Mouse (Mus musculus) kidney, adult 2 months (tissue): ENCODE measurements around the gene Polr3c. TPM values are rescaled to one million over a fixed set of nuclear protein-coding genes. Genes with fewer than 3 reads are reported as not detected.

Experiments
- DNase-seq: peaks from one replicate; pipeline ENCODE4 v3.0.0; 2021
- H3K27ac ChIP-seq: fragments of 200-500 bp; 2 replicates; pipeline ENCODE4 v1.5.1; 2012; ENCODE audit warnings: low read depth, low read length, control low read depth, inconsistent platforms; ENCODE audit not compliant: insufficient read depth
- H3K27me3 ChIP-seq: fragments of 200-500 bp; replicated peaks from 2 replicates; pipeline ENCODE4 v1.6.1; 2012; ENCODE audit warnings: mild to moderate bottlenecking, moderate library complexity, low read length, inconsistent platforms; ENCODE audit not compliant: control insufficient read depth, insufficient read depth
- H3K36me3 ChIP-seq: fragments of 200-500 bp; 2 replicates; pipeline ENCODE4 v1.6.1; 2012; ENCODE audit warnings: mild to moderate bottlenecking, moderate library complexity, low read length, inconsistent platforms; ENCODE audit not compliant: control insufficient read depth, insufficient read depth
- H3K4me1 ChIP-seq: fragments of 200-500 bp; 2 replicates; pipeline ENCODE4 v1.6.1; 2011; ENCODE audit warnings: low read length; ENCODE audit not compliant: control insufficient read depth, insufficient read depth
- H3K4me3 ChIP-seq: fragments of 200-500 bp; 2 replicates; pipeline ENCODE4 v1.5.1; 2011; ENCODE audit warnings: mild to moderate bottlenecking, low read depth, low read length, control low read depth; ENCODE audit not compliant: insufficient read depth
- CTCF ChIP-seq: fragments of 200-500 bp; conservative IDR thresholded peaks from 2 replicates; pipeline ENCODE4 v1.5.1; 2011; ENCODE audit warnings: low read depth, mild to moderate bottlenecking, control low read depth, low read length, moderate library complexity, mixed read lengths; ENCODE audit not compliant: insufficient read depth, insufficient read length
- POLR2A ChIP-seq: fragments of 200-500 bp; IDR thresholded peaks from one replicate; pipeline ENCODE4 v1.6.1; 2011; ENCODE audit warnings: low read depth, low read length, control low read depth
- WGBS: fragments of 180-500 bp; shearing (Covaris S2); methylation state at CpG from one replicate; pipeline ENCODE4 v1.1.7; 2018; 5-methylcytosine and 5-hydroxymethylcytosine counted together
- polyA plus RNA-seq: library from polyadenylated mRNA; depleted of rRNA; stranded (reverse); fragments of >200 nt; gene quantifications from 2 replicates; pipeline ENCODE4 v1.2.3, GENCODE M21; 2012; rRNA removed

Gene Polr3c
- 32.2 and 34.6 TPM in 2 replicates for polyA plus RNA-seq

DNA sequence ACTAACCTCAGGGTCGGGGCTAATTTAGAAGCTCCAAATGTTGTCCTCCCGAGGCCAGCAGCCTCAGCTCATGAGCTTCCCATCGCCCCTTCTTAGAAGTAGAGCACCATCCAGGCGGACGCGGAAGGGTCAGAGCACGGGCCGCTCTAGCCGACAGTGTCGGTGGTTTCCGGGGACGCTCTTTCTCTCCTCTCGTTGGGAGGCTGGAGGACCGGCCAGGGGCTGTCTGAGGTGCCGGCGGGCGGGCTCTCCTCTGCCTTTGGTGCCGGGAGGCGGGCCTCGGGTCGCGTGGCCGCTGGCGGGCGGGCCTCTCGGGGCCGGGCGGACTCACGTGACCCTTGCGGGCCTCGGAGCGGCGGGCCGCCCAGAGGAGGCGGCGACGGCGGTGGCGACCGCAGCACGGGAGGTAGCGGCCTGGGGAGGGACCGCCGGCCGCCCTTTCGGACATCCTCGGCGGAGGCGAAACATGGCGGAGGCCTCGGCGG lies at the start of gene Polr3c, which contains the start of gene Rnf115:
Gene Polr3c, minus strand, starts transcription at position 286 of the 485 bp plus-strand sequence.
Gene Rnf115, plus strand, starts transcription at position 322 of the 485 bp plus-strand sequence.
- Histone ChIP-seq H3K4me1 (peaks cover 23% of the 10 kb centered on the region), H3K27me3 (no peaks in the 10 kb centered on the region), H3K4me3 (peak within 1 kb of the TSS; percentile 92), H3K36me3 (no peaks in the 10 kb centered on the region; the same call in 1 of the 2 replicates), H3K27ac (peak within 1 kb of the TSS; percentile 91)
- under 1% methylated on average over 52 of the region's 52 CpGs for WGBS
- TF ChIP-seq POLR2A (peak; percentile 35), CTCF (no peak)
- DNase-seq: peak; percentile 98

GRCm38 (mm10) chr3:96777120-96777519 lies 49.7 kb upstream of the Polr3c start:
- Histone ChIP-seq H3K4me1 (peaks cover 5% of the 10 kb centered on the region; the same call in 1 of the 2 replicates), H3K4me3 (no peak overlapping the region), H3K36me3 (no peaks in the 10 kb centered on the region; the same call in 1 of the 2 replicates), H3K27ac (no peak overlapping the region), H3K27me3 (no peaks in the 10 kb centered on the region)
- TF ChIP-seq POLR2A (no peak), CTCF (no peak)
- peak; percentile 78 for DNase-seq
- 18% methylated on average over 3 of the region's 3 CpGs for WGBS

- H3K4me1 ChIP-seq: peaks cover 5% of the 10 kb centered on the region; the same call in 1 of the 2 replicates
- 25% methylated on average over 1 of the region's 1 CpGs for WGBS
- no peak overlapping the region for H3K4me3 ChIP-seq
- no peaks in the 10 kb centered on the region for H3K27me3 ChIP-seq
- H3K27ac ChIP-seq: no peak overlapping the region
- H3K36me3 ChIP-seq: no peaks in the 10 kb centered on the region; the same call in 1 of the 2 replicates
- DNase-seq: peak; percentile 22
- peak; percentile 48 for TF ChIP-seq CTCF
- TF ChIP-seq POLR2A: no peak
Observed at GRCm38 (mm10) chr3:96772949-96773348, 45.5 kb upstream of the Polr3c start.

DNA sequence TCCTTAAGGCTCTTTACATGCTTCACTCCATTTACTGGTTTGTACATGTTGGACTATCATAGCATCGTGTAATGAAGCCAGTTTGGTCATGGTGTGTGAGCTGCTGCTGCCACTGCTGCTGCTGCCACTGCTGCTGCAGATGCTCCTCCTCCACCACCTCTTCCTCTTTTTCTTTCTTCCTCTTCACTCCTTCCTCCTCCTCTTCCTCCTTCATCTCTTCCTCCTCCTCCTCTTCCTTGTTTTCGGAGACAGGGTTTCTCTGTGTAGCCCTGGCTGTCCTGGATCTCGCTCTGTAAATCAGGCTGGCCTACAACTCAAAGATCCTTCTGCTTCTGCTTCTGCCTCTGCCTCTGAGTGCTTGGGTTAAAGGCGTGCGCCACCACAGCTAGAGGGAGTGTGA lies 42.5 kb upstream of the Polr3c start:
- Histone ChIP-seq H3K27me3 (no peaks in the 10 kb centered on the region), H3K36me3 (no peaks in the 10 kb centered on the region), H3K4me3 (no peak overlapping the region), H3K4me1 (no peaks in the 10 kb centered on the region), H3K27ac (no peak overlapping the region)
- no peak for DNase-seq
- TF ChIP-seq POLR2A: no peak
- no peak for TF ChIP-seq CTCF
- WGBS: 84% methylated on average over 5 of the region's 5 CpGs

- peak; percentile 11 for DNase-seq
- Histone ChIP-seq H3K36me3 (no peaks in the 10 kb centered on the region), H3K27me3 (no peaks in the 10 kb centered on the region), H3K4me1 (no peaks in the 10 kb centered on the region), H3K27ac (no peak overlapping the region), H3K4me3 (no peak overlapping the region)
- TF ChIP-seq CTCF (no peak), POLR2A (no peak)
- WGBS: 84% methylated on average over 1 of the region's 1 CpGs
Observed at GRCm38 (mm10) chr3:96764528-96764927, 37.1 kb upstream of the Polr3c start.

DNA sequence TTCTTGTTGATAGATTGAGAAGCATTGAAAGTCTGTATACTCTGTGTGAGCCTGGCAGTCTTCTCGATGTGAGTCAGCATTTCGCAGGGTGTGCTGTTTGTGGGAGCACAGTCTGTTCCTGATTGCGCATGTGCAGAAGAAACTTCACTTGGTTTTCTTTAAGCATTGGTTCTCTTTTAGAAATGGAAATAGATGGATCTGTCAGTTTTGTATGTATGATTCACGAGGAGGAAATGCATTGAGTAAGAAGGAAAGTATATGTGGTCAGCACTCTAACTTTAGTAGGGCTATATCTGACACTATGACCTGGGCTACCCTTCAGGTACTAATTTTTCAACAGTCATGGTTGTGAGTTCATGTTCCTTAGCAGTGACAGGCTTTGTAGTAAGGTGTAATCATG lies 32.3 kb upstream of the Polr3c start:
- no peaks in the 10 kb centered on the region for H3K4me1 ChIP-seq
- 87% methylated on average over 4 of the region's 4 CpGs for WGBS
- DNase-seq: no peak

DNA sequence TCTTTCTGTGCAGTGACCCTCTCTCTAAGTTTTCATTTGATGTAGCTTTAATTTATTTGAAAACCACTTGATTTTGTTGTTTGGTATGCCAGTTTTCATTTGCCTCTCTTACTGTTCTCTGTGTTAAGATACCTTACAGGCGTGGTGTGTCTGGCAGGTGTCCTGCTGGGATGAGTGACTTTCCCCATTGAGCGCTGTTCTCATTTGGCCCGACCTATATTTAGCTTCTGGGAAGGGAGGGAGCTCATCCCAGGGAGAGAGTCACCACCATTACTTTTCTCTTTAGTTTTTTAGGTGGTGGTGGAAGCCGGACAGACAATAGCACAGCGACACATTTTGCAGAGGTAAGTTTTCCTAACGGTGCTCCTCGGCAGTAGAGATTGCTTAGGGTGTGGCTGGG lies 30.3 kb upstream of the Polr3c start:
- no peaks in the 10 kb centered on the region for H3K27me3 ChIP-seq
- TF ChIP-seq CTCF (no peak), POLR2A (no peak)
- no peak overlapping the region for H3K4me3 ChIP-seq
- no peaks in the 10 kb centered on the region; the same call in 1 of the 2 replicates for H3K36me3 ChIP-seq
- no peak for DNase-seq
- H3K27ac ChIP-seq: no peak overlapping the region
- WGBS: 83% methylated on average over 7 of the region's 7 CpGs
- no peaks in the 10 kb centered on the region for H3K4me1 ChIP-seq

More for the DNA sequence above, 32.3 kb upstream of the Polr3c start:
- no peaks in the 10 kb centered on the region for H3K27me3 ChIP-seq
- no peak for TF ChIP-seq CTCF
- no peak for TF ChIP-seq POLR2A
- no peak overlapping the region for H3K27ac ChIP-seq
- no peak overlapping the region for H3K4me3 ChIP-seq
- no peaks in the 10 kb centered on the region for H3K36me3 ChIP-seq
